Mouse (Mus musculus): ENCODE results near the gene Usp21. TPM values are rescaled to one million over a fixed set of nuclear protein-coding genes. Genes with fewer than 3 reads are reported as not detected.
A peak's percentile ranks its signal among the peaks of the same experiment; 100 is the strongest.
"Not testable (repeated sequence)": the region's sequence is repeated elsewhere in the genome, so short reads cannot be mapped to it uniquely, and the experiment has no call there.

Gene Usp21
- polyA plus RNA-seq, 1 experiment = 51.2 TPM

DNA sequence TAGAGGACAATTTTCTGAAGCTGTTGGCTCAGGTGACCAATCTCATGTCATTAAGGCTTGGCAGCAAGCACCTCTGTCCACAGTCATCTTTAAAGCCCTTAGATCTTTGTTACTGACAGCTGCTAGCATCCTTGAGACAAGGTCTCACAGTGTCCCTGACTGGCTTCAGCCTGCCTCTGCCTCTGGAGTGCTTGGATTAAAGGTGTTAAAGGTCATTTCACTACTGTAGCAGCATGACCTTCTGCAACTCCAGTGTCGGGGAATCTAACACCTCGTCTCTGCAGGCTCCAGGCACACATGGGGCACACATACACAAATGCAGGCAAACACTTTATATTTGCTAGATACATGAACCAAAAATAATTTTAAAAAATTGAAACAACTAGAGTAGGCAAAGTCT, 37.8 kb upstream of the Usp21 start:
- TF ChIP-seq CTCF (IDR thresholded peaks at IDR 0.05; ENCODE audit: low read depth, low read length) (no peak), POLR2A (IDR thresholded peaks at IDR 0.05; ENCODE audit: insufficient read depth, low read length) (no peak), EP300 (IDR thresholded peaks at IDR 0.05; ENCODE audit: insufficient read depth, low read depth, low read length) (no peak)

DNA sequence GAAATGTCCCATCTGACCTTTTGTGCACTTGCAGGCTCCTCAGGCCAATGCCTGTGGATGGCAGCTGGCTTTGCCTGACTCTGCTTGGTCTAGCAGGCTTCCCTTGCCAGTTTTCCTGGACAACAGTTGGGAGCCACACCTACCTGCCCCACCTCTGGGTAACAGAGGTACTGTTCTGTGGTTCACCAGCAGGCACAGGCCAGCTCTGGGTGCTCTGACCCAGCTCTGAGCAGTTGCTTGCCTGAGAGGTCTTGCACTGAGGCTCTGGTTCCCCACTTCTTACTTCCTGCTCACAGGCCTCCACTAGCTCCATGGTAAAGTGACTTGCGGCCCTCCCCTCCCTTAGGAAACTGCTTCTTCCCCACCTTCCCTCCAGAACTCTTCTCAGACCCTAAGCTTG, 34.2 kb upstream of the Usp21 start:
- Histone ChIP-seq H3K9ac (ENCODE audit: low read depth, poor library complexity, severe bottlenecking) (no peak overlapping the region), H3K9me3 (replicated peaks; ENCODE audit: control insufficient read depth, insufficient read depth, low read length, poor library complexity, severe bottlenecking) (no peaks in the 10 kb centered on the region), H3K27ac (ENCODE audit: insufficient read depth, low read length) (peak overlapping the region; percentile 7), H3K36me3 (ENCODE audit: control insufficient read depth, insufficient read depth, low read length, poor library complexity, severe bottlenecking) (no peaks in the 10 kb centered on the region), H3K27me3 (ENCODE audit: control insufficient read depth, insufficient read depth, low read length, poor library complexity, severe bottlenecking) (no peaks in the 10 kb centered on the region), H3K4me1 (ENCODE audit: control insufficient read depth, insufficient read depth, low read length) (peaks cover 3% of the 10 kb centered on the region), H3K4me3 (ENCODE audit: low read depth, low read length) (no peak overlapping the region)
- TF ChIP-seq CTCF (IDR thresholded peaks at IDR 0.05; ENCODE audit: low read depth, low read length) = no peak
- TF ChIP-seq EP300 (IDR thresholded peaks at IDR 0.05; ENCODE audit: insufficient read depth, low read depth, low read length) = no peak
- TF ChIP-seq POLR2A (IDR thresholded peaks at IDR 0.05; ENCODE audit: insufficient read depth, low read length) = no peak

More for the DNA sequence above, 37.8 kb upstream of the Usp21 start:
- H3K27ac ChIP-seq (ENCODE audit: insufficient read depth, low read length) = no peak overlapping the region
- no peak overlapping the region for H3K4me3 ChIP-seq (ENCODE audit: low read depth, low read length)
- H3K27me3 ChIP-seq (ENCODE audit: control insufficient read depth, insufficient read depth, low read length, poor library complexity, severe bottlenecking) = no peaks in the 10 kb centered on the region
- no peaks in the 10 kb centered on the region for H3K9me3 ChIP-seq (replicated peaks; ENCODE audit: control insufficient read depth, insufficient read depth, low read length, poor library complexity, severe bottlenecking)
- no peak overlapping the region for H3K9ac ChIP-seq (ENCODE audit: low read depth, poor library complexity, severe bottlenecking)
- peaks cover 3% of the 10 kb centered on the region for H3K4me1 ChIP-seq (ENCODE audit: control insufficient read depth, insufficient read depth, low read length)
- H3K36me3 ChIP-seq (ENCODE audit: control insufficient read depth, insufficient read depth, low read length, poor library complexity, severe bottlenecking) = no peaks in the 10 kb centered on the region

DNA sequence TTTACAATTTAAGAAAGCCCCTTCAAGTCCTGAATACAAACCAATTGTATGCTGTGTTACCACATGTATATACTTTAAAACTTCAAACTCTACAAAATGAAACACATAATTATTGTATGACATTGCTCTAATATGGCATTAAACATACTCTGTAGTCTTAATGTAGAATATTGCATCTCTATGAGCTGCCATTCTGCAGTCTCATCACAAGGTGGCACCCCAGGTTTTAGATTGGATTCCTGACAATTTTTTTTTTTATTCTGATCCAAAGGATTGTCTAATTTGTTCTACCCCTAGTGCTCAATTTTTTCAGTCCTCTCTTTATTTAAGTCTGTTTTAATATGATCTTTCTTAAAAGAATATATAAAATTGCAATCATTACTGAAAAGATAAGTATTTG, 33.6 kb upstream of the Usp21 start:
- H3K4me3 ChIP-seq (ENCODE audit: low read depth, low read length) = no peak overlapping the region
- H3K9me3 ChIP-seq (replicated peaks; ENCODE audit: control insufficient read depth, insufficient read depth, low read length, poor library complexity, severe bottlenecking) = peaks cover 2% of the 10 kb centered on the region; the same call in 1 of the 2 replicates
- TF ChIP-seq POLR2A (IDR thresholded peaks at IDR 0.05; ENCODE audit: insufficient read depth, low read length) (no peak), CTCF (IDR thresholded peaks at IDR 0.05; ENCODE audit: low read depth, low read length) (no peak), EP300 (IDR thresholded peaks at IDR 0.05; ENCODE audit: insufficient read depth, low read depth, low read length) (no peak)
- H3K4me1 ChIP-seq (ENCODE audit: control insufficient read depth, insufficient read depth, low read length) = peaks cover 3% of the 10 kb centered on the region
- no peak overlapping the region for H3K9ac ChIP-seq (ENCODE audit: low read depth, poor library complexity, severe bottlenecking)
- H3K27ac ChIP-seq (ENCODE audit: insufficient read depth, low read length) = no peak overlapping the region
- no peaks in the 10 kb centered on the region for H3K36me3 ChIP-seq (ENCODE audit: control insufficient read depth, insufficient read depth, low read length, poor library complexity, severe bottlenecking)
- no peaks in the 10 kb centered on the region for H3K27me3 ChIP-seq (ENCODE audit: control insufficient read depth, insufficient read depth, low read length, poor library complexity, severe bottlenecking)

DNA sequence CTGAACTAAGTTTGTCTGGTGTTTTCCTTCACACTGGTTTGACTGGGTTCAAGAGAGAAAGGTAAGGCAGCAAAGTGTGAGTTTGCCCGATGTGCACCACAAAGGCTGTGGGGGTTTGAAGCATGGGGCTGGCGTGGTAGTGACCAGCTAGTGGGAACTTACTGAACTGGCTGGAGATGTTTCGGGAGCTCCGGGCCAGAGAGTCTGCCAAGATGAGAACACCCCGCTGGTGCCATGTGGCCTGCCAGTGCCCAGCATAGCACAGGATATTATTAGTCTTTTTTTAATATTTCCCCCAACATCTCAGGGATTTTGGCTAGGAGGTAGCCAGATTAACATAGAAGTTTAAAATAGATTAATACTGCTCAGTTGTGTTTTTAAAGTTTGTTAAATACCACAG, 32.4 kb upstream of the Usp21 start:
- Histone ChIP-seq H3K9me3 (replicated peaks; ENCODE audit: control insufficient read depth, insufficient read depth, low read length, poor library complexity, severe bottlenecking) (peaks cover 14% of the 10 kb centered on the region), H3K4me3 (ENCODE audit: low read depth, low read length) (peak overlapping the region; percentile 84), H3K36me3 (ENCODE audit: control insufficient read depth, insufficient read depth, low read length, poor library complexity, severe bottlenecking) (no peaks in the 10 kb centered on the region), H3K9ac (ENCODE audit: low read depth, poor library complexity, severe bottlenecking) (peak overlapping the region; percentile 80), H3K27ac (ENCODE audit: insufficient read depth, low read length) (peak overlapping the region; percentile 95), H3K4me1 (ENCODE audit: control insufficient read depth, insufficient read depth, low read length) (no peaks in the 10 kb centered on the region), H3K27me3 (ENCODE audit: control insufficient read depth, insufficient read depth, low read length, poor library complexity, severe bottlenecking) (no peaks in the 10 kb centered on the region)
- TF ChIP-seq EP300 (IDR thresholded peaks at IDR 0.05; ENCODE audit: insufficient read depth, low read depth, low read length) (no peak), POLR2A (IDR thresholded peaks at IDR 0.05; ENCODE audit: insufficient read depth, low read length) (no peak), CTCF (IDR thresholded peaks at IDR 0.05; ENCODE audit: low read depth, low read length) (no peak)

DNA sequence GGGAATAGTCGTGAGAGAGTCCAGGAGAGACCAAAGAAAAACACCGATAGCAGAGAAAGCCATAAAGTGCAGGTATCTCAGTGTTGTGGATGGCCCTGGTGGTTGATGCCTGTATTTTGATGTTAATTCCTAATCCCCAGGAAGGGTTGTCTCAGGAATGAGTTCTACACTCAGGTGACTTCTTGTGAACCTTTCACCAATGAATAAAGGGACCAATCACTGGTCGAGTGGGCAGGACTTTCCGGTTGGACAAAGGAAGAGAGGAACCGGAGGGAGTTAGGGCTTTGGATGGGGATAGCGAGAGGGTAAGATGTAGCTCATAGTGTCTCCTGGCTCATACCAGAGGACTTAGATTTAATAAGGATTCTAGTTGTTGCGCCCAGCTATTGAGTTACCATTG, 32.0 kb upstream of the Usp21 start:
- Histone ChIP-seq H3K4me3 (ENCODE audit: low read depth, low read length) (peak overlapping the region; percentile 84), H3K4me1 (ENCODE audit: control insufficient read depth, insufficient read depth, low read length) (no peaks in the 10 kb centered on the region), H3K9me3 (replicated peaks; ENCODE audit: control insufficient read depth, insufficient read depth, low read length, poor library complexity, severe bottlenecking) (peaks cover 15% of the 10 kb centered on the region), H3K27me3 (ENCODE audit: control insufficient read depth, insufficient read depth, low read length, poor library complexity, severe bottlenecking) (no peaks in the 10 kb centered on the region), H3K9ac (ENCODE audit: low read depth, poor library complexity, severe bottlenecking) (peak overlapping the region; percentile 80), H3K27ac (ENCODE audit: insufficient read depth, low read length) (peak overlapping the region; percentile 95), H3K36me3 (ENCODE audit: control insufficient read depth, insufficient read depth, low read length, poor library complexity, severe bottlenecking) (no peaks in the 10 kb centered on the region)
- TF ChIP-seq EP300 (IDR thresholded peaks at IDR 0.05; ENCODE audit: insufficient read depth, low read depth, low read length) = no peak
- TF ChIP-seq POLR2A (IDR thresholded peaks at IDR 0.05; ENCODE audit: insufficient read depth, low read length) = peak; percentile 88

DNA sequence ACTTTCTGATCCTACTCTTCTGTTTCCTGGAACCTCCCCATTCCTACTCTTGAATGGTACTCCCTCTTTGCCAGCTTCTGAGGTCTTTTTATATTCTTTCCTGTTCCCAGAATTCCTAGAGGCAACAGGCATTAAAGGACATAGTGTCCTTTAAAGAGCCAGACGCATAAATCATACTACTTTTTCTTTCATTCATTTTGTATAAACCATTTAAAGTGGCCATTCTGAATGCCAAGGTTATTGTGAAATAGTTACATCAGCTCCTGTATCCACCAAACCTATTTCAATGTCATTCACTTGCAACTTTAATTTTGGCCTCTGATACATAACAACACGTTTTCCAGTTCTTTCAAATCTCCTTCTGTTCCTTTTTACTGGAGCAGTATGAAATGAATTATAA, 21.5 kb upstream of the Usp21 start:
- H3K4me1 ChIP-seq (ENCODE audit: control insufficient read depth, insufficient read depth, low read length) = peaks cover 3% of the 10 kb centered on the region
- no peaks in the 10 kb centered on the region for H3K9me3 ChIP-seq (replicated peaks; ENCODE audit: control insufficient read depth, insufficient read depth, low read length, poor library complexity, severe bottlenecking)
- H3K27me3 ChIP-seq (ENCODE audit: control insufficient read depth, insufficient read depth, low read length, poor library complexity, severe bottlenecking) = no peaks in the 10 kb centered on the region
- no peak overlapping the region for H3K9ac ChIP-seq (ENCODE audit: low read depth, poor library complexity, severe bottlenecking)
- no peak overlapping the region for H3K4me3 ChIP-seq (ENCODE audit: low read depth, low read length)
- no peaks in the 10 kb centered on the region for H3K36me3 ChIP-seq (ENCODE audit: control insufficient read depth, insufficient read depth, low read length, poor library complexity, severe bottlenecking)
- H3K27ac ChIP-seq (ENCODE audit: insufficient read depth, low read length) = no peak overlapping the region
- TF ChIP-seq POLR2A (IDR thresholded peaks at IDR 0.05; ENCODE audit: insufficient read depth, low read length) (no peak), EP300 (IDR thresholded peaks at IDR 0.05; ENCODE audit: insufficient read depth, low read depth, low read length) (no peak), CTCF (IDR thresholded peaks at IDR 0.05; ENCODE audit: low read depth, low read length) (no peak)

DNA sequence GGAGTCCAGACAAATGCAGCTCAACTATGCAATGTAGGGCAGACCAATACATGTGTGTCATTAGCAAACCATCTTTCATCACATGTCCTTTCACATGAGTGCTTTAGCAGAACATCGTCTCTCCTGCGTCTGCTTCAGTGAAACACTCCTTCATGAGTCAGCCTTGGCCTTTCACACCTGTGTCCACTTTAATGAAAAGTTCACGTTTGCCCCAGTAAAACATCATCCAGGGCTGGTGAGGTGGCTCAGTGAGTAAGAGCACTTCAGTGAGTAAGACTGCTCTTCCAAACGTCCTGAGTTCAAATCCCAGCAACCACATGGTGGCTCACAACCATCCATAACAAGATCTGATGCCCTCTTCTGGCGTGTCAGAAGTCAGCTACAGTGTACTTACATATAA, 18.4 kb upstream of the Usp21 start:
- H3K9me3 ChIP-seq (replicated peaks; ENCODE audit: control insufficient read depth, insufficient read depth, low read length, poor library complexity, severe bottlenecking); H3K27ac ChIP-seq (ENCODE audit: insufficient read depth, low read length); H3K4me1 ChIP-seq (ENCODE audit: control insufficient read depth, insufficient read depth, low read length); H3K36me3 ChIP-seq (ENCODE audit: control insufficient read depth, insufficient read depth, low read length, poor library complexity, severe bottlenecking); H3K4me3 ChIP-seq (ENCODE audit: low read depth, low read length); H3K9ac ChIP-seq (ENCODE audit: low read depth, poor library complexity, severe bottlenecking); H3K27me3 ChIP-seq (ENCODE audit: control insufficient read depth, insufficient read depth, low read length, poor library complexity, severe bottlenecking): not testable (repeated sequence)
